Mouse (Mus musculus) erythroblast, embryonic 14.5 days (primary cell): ENCODE results near the gene Adcy5.

Source experiments
- GATA1 ChIP-seq: IDR thresholded peaks from 2 replicates; pipeline ENCODE4 v1.6.1; 2012; ENCODE audit warnings: low read length, inconsistent platforms, mixed read lengths
- TAL1 ChIP-seq: IDR thresholded peaks from 3 replicates; pipeline ENCODE4 v1.6.1; 2012; ENCODE audit warnings: low read length, inconsistent platforms, mixed read lengths

- no peak for TF ChIP-seq GATA1
- TF ChIP-seq TAL1 = no peak
These were observed 41.2 kb upstream of the Adcy5 start for GRCm38 (mm10) chr16:35113496-35113895.
